Mouse (Mus musculus) embryo, embryonic 11 days (tissue): ENCODE measurements around the gene Ifit1bl1.
"Not testable (repeated sequence)": the region's sequence is repeated elsewhere in the genome, so short reads cannot be mapped to it uniquely, and the experiment has no call there.

Experiments
- DNase-seq: peaks from one replicate; pipeline ENCODE4 v3.0.0-alpha.2; 2015

The Ifit1bl1 gene

DNA sequence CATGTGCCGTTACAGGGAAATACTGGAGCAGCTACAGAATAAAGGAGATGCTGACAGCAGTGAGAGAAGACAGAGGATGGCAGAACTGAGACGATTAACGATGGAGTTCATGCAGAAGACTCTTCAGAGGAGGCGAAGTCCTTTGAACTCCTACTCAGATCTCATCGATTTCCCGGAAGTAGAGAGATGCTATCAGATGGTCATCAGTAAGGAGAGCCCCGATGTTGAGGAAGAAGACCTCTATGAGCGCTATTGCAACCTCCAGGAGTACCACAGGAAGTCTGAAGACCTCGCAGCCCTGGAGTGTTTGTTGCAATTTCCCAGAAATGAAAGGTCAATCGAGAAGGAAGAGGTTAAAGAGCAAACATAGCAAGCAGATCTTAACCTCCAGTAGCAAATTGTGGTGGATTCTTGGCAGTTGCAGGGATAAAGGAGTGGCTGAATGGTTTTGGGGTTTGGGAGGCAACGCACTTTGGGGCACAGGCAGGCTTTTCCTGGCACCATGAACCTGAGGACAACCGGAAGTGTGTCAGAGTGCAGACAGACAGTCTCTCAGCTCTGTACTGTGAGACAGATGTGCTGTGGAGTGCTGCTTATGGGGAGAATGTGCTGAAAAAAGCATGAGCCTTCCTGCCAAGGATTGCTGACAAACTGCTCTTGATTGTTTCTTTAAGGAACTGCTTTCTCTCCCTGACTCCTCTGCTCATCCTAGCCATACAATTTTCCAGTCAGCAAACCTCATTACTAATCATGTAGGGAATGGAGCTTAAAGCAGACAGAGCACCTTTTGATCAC lies 13.7 kb downstream of the Ifit1bl1 start:
- DNase-seq = not testable (repeated sequence)

DNA sequence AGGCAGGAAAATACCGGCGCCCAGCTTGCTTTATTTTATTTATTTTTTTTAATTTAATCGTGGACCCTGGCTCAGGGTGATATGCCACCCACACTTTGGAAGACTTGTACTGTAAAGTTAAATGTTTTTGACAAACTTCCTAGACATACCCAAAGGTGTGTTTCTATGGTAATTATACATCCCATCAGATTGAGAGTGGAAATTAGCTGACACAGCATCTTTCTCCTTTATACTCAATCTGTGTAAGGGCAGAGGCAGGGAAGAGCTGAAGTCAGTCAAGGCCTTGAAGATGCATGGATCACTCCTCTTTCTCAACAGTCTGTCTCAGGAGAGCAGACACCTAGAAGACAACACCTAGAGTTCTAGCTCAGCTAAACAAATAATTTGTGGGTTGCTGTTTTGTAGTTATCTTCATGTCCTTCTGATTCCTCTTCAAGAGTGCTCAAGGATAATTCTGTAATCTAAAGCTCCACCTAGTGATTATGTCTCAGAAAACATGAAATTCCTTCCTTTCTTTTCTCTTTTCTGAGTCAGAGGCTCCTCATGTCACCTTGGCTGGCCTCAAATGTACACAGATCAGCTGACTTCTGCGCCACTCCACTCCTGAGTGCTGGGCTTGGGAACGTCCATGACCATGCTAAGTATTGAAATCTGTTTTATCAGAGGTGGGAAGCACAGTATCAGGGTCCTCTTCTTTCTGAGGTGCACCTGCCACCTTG lies 15.9 kb downstream of the Ifit1bl1 start:
- not testable (repeated sequence) for DNase-seq

DNA sequence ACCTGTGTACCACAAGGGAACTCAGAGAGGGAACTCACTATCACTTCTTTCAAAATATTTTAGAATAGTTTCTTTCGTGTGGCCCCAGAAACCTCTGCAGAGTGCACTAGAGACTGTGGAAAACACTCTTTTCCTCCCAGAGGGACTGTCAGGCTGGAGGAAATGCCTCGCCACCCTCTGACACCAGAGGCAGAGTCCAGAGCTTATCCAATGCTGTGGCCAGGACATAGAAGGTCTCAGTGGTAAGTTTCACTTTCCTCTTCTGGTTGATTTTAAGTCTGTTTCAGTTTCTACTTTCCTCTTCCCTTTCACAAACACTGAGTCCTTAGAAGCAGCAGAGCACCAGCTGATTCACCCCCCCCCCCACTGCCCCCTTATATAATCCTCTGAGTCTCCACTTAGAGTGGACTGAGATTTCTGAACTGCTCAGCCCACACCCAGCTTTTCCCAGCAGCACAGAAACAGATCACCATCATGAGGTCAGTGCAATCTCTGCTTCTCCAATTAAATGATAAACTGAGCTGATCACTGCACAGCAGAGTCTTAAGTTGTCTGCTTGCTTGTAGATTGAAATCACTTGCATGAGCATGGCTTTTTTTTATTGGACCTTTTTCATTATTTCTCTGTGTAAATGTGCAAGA lies 18.5 kb downstream of the Ifit1bl1 start, which contains the start of gene Ifit3:
TSS of gene Ifit3 (plus strand) at position 406 of the 641 bp plus-strand sequence.
- DNase-seq = not testable (repeated sequence)

DNA sequence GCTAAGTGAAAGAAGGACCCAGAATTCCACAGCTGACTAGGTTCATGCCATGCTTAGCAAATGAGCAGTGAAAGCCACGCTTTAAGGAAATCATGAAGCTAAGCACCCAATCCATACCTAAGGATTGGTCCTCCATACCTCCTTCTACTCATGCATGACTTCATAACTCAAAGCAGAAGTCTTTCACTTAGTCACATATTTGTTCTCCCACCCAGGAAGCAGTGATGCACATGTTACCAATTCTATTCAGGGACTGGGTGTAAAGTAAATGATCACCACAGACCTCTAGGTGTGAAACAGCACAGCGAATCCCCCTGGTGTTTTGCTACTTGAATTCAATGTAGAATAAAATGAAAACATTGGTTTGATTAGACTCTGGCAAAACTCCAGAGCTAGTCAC lies 19.1 kb downstream of the Ifit1bl1 start:
- DNase-seq = not testable (repeated sequence)

DNA sequence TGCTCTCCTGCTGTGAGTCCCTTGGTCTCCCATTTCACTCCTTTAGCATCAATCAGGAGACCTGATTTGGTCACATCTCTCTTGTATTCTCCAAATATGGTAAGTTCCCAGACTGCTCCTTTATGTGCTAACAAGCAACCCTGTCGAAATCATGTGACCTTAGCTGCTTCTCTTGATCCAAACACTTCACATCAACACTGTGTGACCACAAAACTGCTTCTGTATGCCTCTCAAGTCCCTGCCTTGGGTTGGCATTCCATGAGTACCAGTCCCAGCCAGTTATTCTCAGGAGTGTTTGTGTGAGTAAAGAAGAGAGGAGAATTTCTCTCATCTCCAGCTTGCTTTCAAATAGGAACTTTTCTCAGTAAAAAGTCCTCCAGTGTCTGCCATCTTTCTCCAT lies 24.6 kb downstream of the Ifit1bl1 start:
- DNase-seq = no peak

DNA sequence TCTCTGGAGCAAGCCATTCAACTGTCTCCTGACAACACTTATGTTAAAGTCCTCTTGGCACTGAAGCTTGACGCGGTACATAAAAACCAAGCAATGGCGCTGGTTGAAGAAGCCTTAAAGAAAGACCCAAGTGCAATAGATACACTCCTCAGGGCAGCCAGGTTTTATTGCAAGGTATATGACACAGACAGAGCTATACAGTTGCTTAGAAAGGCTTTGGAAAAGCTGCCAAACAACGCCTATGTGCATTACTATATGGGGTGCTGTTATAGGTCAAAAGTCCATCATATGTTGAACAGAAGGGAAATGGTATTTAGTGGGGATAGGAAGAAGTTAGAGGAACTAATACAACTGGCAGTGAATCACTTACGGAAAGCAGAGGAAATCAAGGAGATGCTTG lies 28.1 kb downstream of the Ifit1bl1 start:
- DNase-seq = no peak

DNA sequence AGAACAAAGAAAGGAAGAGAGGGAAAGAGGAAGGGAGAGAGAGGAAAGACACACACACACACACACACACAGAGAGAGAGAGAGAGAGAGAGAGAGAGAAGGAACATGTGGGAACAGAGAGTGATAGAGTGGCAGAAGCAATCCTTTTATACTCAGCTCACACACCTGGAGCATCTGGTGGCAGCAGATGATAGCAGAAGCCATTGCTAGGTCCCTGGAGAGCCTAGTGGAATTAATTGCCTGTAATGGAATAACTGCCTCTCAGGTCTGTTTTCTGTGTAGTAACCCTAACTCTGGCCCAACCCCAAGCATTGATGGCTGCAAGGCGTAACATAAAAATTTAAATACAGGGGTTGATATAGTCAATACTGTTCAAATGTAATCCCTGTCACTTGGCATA lies 30.7 kb downstream of the Ifit1bl1 start:
- DNase-seq = no peak

DNA sequence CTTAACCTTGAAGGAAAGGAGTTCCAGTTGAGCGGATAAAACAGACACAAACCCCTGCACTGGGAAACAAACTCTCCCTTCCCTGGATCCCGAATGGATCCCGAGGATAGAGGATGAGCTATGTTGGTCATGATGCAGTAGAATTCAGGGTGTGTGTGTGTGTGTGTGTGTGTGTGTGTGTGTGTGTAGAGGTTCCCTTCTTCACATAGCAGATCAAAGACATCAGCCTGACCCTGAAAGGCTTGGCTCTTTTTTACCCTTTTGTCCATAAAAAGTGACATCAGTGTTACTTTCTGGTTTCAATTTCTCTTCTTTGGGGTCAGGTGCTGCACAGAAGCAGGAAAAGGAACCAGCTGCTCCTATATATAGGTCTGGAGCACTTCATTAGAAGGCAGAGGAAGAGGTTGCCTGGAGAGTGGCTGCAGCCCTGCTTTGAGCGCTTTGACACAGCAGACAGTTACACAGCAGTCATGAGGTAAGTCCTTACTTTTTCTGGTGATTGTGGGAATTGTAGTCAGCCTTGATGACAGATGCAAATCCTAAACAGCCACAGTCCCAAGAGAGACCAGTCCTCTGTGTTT lies 31.8 kb downstream of the Ifit1bl1 start:
- no peak for DNase-seq

DNA sequence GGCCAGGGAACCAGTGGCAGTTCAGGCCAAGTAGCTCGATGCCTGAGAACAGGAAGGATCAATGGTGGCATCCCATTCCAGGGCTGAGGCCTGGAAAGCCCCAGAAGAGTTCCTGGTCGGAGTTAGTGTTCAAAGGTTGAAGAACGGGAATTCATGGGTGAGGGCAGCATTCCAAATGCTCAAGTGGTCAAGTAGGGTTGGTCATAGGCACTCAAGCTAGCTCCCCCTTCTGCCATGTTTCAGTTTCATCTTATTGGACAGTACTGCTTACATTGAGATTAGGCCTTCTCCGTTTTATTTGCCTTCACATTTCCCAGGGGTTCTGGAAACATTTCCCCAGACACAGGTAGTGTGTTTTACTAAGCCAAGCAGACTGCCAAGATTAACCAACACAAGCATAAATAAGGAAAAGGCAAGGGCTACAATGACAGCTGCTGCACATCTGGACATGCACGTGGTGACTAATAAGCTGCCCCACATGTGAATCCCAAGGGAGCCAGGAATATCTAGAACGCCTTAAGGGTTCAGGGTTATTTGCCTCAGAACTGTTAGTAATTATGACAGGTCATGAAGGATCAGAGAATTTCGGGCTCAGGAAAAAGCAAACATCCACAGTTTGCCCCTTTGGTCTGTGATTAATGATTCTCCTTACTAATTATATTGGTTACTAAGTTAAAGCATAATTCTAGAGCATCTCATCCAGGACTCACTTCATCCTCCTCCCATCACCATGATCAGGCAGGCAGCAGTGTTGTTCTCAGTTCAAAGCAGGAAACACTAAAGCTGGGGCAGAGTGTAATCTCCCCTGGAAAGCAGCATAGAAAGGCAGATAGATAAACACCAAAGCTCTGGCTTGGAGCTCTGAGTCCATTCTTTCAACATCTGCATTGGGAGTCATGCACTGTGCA lies 32.5 kb downstream of the Ifit1bl1 start:
- no peak for DNase-seq

DNA sequence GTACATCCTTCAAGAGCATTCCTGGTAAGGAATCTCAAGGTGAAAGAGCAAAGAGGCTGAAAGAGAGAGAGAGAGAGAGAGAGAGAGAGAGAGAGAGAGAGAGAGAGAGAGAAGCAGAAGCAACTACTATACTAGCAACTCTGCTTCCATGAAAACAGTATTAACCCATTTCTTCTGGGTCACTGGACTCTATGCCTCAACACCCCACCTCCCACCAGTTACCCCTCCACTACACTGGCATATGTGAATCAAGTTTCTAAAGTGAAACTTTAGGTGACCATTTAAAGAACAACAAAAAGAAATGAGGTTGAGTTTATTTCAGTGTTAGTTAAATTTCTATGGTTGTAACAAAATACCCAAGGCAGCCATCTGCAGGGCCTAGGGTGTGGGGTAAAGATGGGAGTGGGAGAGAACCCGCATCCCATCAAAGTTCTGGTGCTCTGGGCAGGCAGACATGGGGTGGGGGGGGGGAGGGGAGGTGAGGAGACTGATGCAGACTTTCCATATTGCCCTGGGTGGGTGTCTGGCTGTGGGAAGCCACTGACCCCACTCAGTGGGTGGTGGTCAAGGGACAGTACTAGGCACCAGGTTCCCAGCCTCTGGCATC lies 35.5 kb downstream of the Ifit1bl1 start:
- DNase-seq = no peak

DNA sequence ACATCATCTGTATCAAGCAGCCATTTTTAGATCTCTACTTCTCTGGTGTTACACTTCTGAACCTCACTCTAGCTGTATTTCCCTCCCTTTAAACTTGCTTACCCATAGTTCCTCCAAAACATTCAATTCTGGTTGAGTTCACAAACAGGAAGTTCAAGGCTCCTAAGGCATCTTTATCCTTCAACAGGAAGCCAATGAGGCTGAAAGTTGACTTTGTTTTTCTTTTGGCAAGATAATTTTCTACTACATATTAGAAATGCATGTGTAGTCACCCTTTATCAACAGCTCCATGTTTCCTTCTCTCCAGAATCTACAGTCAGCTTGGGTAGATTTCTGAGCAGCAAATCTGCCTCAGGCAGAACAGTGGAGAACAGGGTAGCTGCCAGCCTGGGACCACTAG lies 39.2 kb downstream of the Ifit1bl1 start:
- no peak for DNase-seq

DNA sequence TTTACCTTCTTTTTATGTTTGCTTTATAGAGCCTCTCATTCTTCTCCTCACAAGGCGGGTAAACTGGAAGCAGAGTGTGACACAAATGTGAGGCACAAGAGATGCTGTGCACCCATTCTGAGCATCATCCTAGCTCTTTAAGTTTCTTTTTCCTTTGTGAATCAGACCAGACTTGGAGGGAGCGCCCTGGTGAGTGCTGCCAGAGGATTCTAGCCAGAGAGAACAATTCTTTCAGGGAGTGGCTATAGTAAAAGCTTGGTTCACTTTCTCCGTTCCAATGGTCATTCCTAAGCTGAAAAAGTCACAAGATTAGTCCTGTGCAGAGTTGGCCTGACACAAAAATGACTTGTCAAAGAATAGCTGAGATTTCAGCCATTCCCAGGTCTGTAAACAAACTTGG lies 45.1 kb downstream of the Ifit1bl1 start:
- DNase-seq = no peak

DNA sequence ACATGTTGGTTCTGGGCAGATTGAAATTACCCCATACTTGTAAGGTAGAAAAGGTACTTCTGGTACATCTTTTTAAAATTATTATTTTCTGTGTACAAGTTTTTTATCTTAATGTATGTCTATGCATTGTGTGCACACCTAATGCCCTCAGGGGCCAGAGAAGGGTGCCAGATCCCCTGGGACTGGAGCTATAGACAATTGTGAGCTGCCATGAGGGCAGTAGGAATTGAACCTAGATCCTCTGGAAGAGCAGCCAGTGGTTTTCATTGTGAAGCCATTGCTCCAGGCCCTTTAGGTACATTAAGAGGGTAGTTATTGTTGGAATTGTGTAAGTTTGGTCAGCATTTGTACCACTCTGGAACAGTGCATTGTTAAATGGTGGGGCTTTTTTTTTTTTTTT lies 47.7 kb downstream of the Ifit1bl1 start:
- DNase-seq = no peak

DNA sequence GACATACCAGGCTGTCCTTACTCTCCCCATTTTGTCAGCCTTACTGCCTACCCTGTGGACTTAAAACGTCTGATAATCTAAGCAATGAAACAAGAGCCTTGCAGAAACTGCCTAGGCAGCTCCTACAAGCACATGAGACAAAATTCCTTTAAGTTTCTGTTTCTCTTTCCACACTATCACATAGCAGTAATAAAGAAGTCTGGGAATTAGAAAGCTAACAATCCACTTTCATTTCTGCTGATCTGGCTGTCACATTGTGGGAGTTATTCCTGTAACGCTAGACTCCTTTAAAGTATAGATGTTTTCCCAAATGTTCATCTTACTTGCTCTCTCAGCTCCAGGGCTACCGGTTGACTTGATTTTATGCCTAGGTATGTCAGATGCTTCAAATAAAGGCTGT lies 48.2 kb downstream of the Ifit1bl1 start:
- DNase-seq = no peak

DNA sequence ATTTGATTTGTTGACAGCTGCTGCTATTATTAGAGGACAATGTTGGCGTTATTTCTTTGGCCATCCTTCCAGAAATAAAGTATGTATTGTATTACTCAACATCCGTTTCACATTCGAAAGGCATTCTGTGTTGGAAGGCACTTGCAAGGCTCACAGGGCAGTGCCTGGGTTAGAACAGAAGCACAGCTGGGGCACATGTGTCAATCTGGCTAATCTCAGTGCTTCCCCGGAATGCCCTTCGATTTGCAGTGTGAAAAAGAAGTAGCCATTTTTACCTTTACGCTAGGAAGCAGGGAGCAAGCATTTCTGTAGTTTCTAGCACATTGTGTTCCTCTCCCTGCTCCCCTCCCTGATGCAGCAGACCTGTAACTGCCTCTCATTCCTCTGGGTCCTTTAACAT lies 48.7 kb downstream of the Ifit1bl1 start:
- no peak for DNase-seq

DNA sequence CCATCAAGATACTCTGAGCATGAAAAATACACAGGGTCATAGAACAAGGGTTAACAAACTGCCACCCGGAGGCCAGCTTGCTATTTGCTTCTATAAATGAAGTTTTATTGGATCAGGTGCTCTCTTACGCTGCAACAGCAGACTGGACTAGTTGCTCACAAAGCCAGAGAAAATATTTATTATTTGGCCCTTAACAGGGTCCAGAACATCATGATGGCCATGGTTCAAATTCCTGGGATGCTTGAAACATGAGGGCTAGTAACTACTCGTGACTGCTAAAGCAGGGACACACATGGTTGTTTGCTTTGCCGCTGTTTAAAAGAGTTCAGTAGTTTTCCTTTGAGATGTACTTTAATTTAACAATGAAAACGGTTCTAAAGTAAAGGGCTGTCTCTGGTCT lies 49.8 kb downstream of the Ifit1bl1 start:
- no peak for DNase-seq

DNA sequence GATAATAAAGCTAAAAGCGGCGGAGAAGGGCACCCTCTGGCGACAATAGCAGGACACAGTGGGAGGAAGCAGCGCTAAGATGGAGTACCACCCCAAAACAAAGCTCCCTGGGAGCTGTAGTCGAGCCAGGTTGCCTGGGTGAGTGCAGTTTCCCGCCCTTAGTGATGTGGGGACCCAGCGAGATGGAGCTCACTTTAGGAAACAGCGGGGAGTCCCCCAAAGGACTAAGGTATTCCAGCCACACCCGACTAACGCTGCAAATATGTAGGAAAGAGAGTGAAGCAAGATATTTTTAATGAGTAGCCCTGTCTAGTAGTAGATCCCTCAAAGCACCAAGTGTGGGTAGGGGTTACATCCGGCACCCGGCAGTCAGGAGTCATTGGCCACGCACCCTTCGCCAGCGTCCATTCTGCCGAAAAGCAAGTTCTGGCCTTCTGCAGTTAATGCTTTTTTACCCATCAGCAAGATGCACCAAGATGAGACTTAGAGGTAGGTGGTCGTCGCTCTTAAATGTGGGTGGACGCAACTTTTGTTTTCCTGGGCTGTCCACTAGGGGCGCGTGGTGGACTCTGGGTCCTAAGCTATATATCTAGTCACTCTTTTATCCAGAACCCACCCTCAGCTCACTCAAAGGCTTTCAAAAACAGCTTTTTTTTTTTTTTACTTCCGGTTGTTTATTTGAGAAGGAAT lies 51.1 kb downstream of the Ifit1bl1 start, which contains the start of gene Ifit2:
TSS of gene Ifit2 (plus strand) at position 161 of the 690 bp plus-strand sequence.
- DNase-seq = peak; percentile 87

DNA sequence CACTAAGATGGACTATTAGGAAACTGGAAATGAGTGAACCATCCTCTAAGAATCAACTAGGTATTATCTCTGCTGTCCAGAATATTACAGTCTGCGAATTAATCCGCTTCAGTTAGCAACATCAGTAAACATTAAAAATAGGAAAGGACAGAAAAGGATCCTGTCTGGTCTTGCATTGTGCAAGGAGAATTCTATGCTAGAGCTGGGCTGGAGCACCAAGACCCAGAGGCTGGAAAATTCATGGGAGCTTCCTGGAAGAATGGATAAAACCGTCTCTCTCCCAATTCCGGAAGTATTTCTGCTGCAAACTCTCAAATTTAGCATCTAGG lies 51.6 kb downstream of the Ifit1bl1 start:
- DNase-seq = no peak

DNA sequence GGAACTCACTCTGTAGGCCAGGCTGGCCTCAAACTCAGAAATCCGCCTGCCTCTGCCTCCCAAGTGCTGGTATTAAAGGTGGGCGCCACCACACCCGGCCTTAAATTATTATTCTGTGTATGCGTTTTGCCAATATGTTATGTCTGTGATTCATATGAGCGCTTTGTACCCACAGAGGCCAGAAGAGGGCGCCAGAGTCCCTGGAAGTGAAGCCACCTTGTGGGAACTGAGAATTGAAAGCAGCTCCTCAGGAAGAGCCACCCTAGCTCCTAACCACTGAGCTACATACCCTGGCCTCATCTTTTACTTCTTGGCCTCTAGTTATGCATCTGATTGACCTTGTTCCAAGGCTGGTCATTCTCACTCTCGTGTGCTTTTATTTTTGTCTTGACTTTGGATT lies 53.8 kb downstream of the Ifit1bl1 start:
- DNase-seq = peak; percentile 78

DNA sequence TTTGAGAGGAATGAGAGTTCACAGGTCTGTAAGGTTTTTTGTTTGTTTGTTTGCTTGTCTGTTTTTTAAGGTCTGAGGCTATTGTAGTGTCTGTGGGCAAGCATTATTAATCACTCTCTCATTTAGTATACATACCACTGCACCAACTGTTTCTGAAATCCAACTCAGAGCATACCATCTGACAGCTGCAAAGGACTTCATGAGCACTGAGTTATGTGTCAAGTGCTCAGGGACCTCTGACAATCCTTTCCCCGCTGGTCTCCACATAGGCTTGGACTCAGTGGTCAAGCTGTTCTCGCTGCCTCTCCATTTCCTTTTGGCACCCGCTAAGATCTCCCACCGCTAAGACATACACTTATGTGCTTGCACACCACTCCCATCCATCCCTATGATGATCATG lies 55.5 kb downstream of the Ifit1bl1 start:
- no peak for DNase-seq
